Mouse (Mus musculus): ENCODE results near the gene Olfr680-ps1. TPM values are rescaled to one million over a fixed set of nuclear protein-coding genes. Genes with fewer than 3 reads are reported as not detected.
"Not testable (repeated sequence)": the region's sequence is repeated elsewhere in the genome, so short reads cannot be mapped to it uniquely, and the experiment has no call there.

The Olfr680-ps1 gene
- polyA plus RNA-seq (2012; rRNA removed) = not detected in 2 replicates

DNA sequence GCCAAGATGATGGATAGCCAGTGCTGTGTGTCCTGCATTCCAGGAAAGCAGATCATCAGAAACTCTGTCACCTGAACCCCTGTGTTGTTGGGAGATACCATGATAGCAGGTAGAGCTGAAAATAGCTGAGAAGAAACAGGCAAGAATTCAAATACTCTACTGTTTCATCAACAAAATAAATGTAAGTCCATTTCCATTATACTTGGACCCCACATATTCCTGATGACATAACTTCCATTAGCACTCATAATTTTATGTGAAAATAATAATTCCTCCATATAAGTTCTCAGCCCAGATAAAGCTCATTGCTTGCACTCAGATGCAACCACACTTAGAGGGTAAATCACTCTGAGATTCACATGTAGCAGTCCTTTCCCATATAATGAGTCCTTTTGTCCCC, at the start of gene Olfr680-ps1:
Gene Olfr680-ps1 (minus strand): TSS at position 101 of the 400 bp plus-strand sequence.
- H3K36me3 ChIP-seq (ENCODE audit: control insufficient read depth, insufficient read depth, low read length); H3K4me1 ChIP-seq (ENCODE audit: control insufficient read depth, insufficient read depth, low read length); H3K27ac ChIP-seq (ENCODE audit: insufficient read depth, low read depth, low read length); DNase-seq; H3K4me3 ChIP-seq (ENCODE audit: insufficient read depth, low read depth, low read length); H3K27me3 ChIP-seq (replicated peaks; ENCODE audit: control insufficient read depth, insufficient read depth, low read length): not testable (repeated sequence)

DNA sequence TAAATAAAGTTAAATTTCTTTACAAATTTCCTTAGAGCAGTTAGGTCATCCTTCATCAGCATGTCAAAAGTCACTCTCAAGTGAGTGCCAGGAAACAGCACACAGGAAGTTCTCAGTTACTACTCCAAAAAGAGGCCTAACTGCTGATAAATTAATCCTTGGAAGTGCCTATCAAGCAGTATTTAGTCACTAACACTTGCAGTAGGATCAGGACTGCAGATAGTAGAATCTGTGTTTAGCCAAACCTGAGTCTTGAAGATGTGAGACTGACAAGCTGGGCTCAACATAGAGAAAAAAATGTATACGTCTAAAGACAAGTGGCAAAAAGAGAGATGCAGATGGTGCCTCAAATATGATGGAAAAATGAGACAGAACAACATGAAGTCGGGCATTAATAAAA, 48.7 kb upstream of the Olfr680-ps1 start:
- whole genome bisulfite sequencing = 79% methylated on average over 2 of the region's 2 CpGs
- Histone ChIP-seq H3K4me3 (ENCODE audit: insufficient read depth, low read depth, low read length) (no peak overlapping the region), H3K27ac (ENCODE audit: insufficient read depth, low read depth, low read length) (no peak overlapping the region), H3K27me3 (replicated peaks; ENCODE audit: control insufficient read depth, insufficient read depth, low read length) (no peaks in the 10 kb centered on the region), H3K36me3 (ENCODE audit: control insufficient read depth, insufficient read depth, low read length) (no peaks in the 10 kb centered on the region), H3K4me1 (ENCODE audit: control insufficient read depth, insufficient read depth, low read length) (no peaks in the 10 kb centered on the region)
- DNase-seq = no peak
- no peak for TF ChIP-seq CTCF (conservative IDR thresholded peaks at IDR 0.05; ENCODE audit: insufficient read depth, insufficient read length, low read depth, low read length)
- TF ChIP-seq POLR2A (IDR thresholded peaks at IDR 0.05; ENCODE audit: low read depth, low read length) = no peak

DNA sequence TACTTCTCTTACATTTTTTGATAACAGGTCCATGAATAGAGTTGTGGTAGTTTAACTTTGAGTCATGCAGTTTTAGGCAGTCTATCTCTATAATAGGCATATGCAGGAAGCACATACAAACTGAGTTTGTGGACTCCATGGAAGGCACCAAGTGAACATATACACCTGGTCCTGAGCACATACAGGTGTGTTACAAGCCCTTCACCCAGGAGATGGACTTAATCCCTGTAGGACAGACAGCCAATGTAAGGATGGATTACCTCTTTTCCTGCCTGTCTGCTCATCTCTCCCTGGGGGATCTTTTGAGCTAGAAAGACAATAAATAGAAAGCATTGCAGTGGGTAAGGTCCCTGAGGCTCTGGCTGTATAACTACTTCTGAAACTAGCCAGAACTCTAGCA, 23.9 kb upstream of the Olfr680-ps1 start, which contains the start of gene Olfr681:
Gene Olfr681 (plus strand): TSS at position 301 of the 400 bp plus-strand sequence.
- Histone ChIP-seq H3K36me3 (ENCODE audit: control insufficient read depth, insufficient read depth, low read length) (no peaks in the 10 kb centered on the region), H3K27ac (ENCODE audit: insufficient read depth, low read depth, low read length) (no peak within 1 kb of the TSS), H3K4me3 (ENCODE audit: insufficient read depth, low read depth, low read length) (no peak within 1 kb of the TSS), H3K27me3 (replicated peaks; ENCODE audit: control insufficient read depth, insufficient read depth, low read length) (no peaks in the 10 kb centered on the region), H3K4me1 (ENCODE audit: control insufficient read depth, insufficient read depth, low read length) (no peaks in the 10 kb centered on the region)
- no peak for TF ChIP-seq CTCF (conservative IDR thresholded peaks at IDR 0.05; ENCODE audit: insufficient read depth, insufficient read length, low read depth, low read length)
- TF ChIP-seq POLR2A (IDR thresholded peaks at IDR 0.05; ENCODE audit: low read depth, low read length) = no peak
- DNase-seq = no peak

DNA sequence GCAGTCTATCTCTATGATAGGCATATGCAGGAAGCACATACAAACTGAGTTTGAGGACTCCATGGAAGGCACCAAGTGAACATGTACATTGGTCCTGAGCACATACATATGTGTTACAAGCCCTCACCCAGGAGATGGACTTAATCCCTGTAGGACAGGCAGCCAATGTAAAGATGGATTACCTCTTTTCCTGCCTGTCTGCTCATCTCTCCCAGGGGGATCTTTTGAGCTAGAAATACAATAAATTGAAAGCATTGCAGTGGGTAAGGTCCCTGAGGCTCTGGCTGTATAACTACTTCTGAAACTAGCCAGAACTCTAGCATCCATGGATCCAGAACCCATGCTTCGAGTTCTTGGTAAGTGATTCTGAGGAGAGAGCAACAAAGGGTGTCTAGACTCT, 11.7 kb downstream of the Olfr680-ps1 start, which contains the start of gene Olfr679:
Gene Olfr679 (plus strand): TSS at position 301 of the 400 bp plus-strand sequence.
- no peak within 1 kb of the TSS for H3K4me3 ChIP-seq (ENCODE audit: insufficient read depth, low read depth, low read length)
- no peaks in the 10 kb centered on the region for H3K27me3 ChIP-seq (replicated peaks; ENCODE audit: control insufficient read depth, insufficient read depth, low read length)
- H3K36me3 ChIP-seq (ENCODE audit: control insufficient read depth, insufficient read depth, low read length) = no peaks in the 10 kb centered on the region
- H3K27ac ChIP-seq (ENCODE audit: insufficient read depth, low read depth, low read length) = no peak within 1 kb of the TSS
- H3K4me1 ChIP-seq (ENCODE audit: control insufficient read depth, insufficient read depth, low read length) = no peaks in the 10 kb centered on the region
- WGBS = 55% methylated on average over 1 of the region's 1 CpGs
- TF ChIP-seq CTCF (conservative IDR thresholded peaks at IDR 0.05; ENCODE audit: insufficient read depth, insufficient read length, low read depth, low read length) (no peak), POLR2A (IDR thresholded peaks at IDR 0.05; ENCODE audit: low read depth, low read length) (no peak)
- DNase-seq = no peak

DNA sequence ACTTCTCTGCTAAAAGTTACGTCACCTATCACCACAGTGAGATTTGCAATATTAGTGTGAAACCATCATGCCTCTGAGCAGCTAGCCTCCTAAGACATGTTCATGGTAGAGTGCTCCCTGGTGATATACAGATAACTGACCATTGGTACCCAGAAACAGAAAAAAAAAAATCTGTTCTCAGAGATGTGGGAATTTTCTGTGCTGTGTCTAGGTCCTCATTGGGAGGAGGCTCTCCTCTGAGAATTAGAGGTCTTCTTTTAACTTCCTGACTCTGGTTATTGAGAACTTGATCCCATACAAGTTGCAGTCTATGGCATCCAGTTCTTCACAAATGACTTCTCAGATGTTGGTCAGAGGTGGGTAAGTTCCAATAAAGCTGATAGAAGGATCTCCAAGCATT, 28.4 kb downstream of the Olfr680-ps1 start, which contains the start of gene Olfr678:
Gene Olfr678 (plus strand): TSS at position 301 of the 400 bp plus-strand sequence.
- Histone ChIP-seq H3K27ac (ENCODE audit: insufficient read depth, low read depth, low read length) (no peak within 1 kb of the TSS), H3K4me1 (ENCODE audit: control insufficient read depth, insufficient read depth, low read length) (no peaks in the 10 kb centered on the region), H3K4me3 (ENCODE audit: insufficient read depth, low read depth, low read length) (no peak within 1 kb of the TSS), H3K36me3 (ENCODE audit: control insufficient read depth, insufficient read depth, low read length) (no peaks in the 10 kb centered on the region), H3K27me3 (replicated peaks; ENCODE audit: control insufficient read depth, insufficient read depth, low read length) (no peaks in the 10 kb centered on the region)
- no peak for DNase-seq
- WGBS = 68% methylated on average over 1 of the region's 1 CpGs
- TF ChIP-seq CTCF (conservative IDR thresholded peaks at IDR 0.05; ENCODE audit: insufficient read depth, insufficient read length, low read depth, low read length) (no peak), POLR2A (IDR thresholded peaks at IDR 0.05; ENCODE audit: low read depth, low read length) (no peak)

DNA sequence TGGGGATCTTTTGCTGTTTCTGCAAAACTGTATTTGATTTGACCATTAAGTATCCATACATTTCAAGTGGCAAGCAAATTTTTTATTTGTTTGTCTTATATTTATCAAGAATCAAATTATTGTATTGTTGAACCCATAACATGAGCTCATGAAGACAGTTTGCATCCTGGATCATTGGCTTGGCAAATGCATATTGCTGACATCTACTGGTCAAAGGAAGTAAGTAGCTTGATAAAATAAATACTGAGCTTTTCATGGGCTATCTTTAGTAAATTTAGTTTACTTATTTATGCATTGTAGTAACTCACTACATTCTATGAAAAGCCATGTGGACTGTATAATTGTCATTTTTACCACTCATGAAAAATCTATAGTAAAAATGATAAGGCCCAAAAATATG, 33.7 kb downstream of the Olfr680-ps1 start:
- Histone ChIP-seq H3K4me1 (ENCODE audit: control insufficient read depth, insufficient read depth, low read length) (no peaks in the 10 kb centered on the region), H3K27ac (ENCODE audit: insufficient read depth, low read depth, low read length) (no peak overlapping the region), H3K27me3 (replicated peaks; ENCODE audit: control insufficient read depth, insufficient read depth, low read length) (no peaks in the 10 kb centered on the region), H3K36me3 (ENCODE audit: control insufficient read depth, insufficient read depth, low read length) (no peaks in the 10 kb centered on the region), H3K4me3 (ENCODE audit: insufficient read depth, low read depth, low read length) (no peak overlapping the region)
- TF ChIP-seq POLR2A (IDR thresholded peaks at IDR 0.05; ENCODE audit: low read depth, low read length) (no peak), CTCF (conservative IDR thresholded peaks at IDR 0.05; ENCODE audit: insufficient read depth, insufficient read length, low read depth, low read length) (no peak)
- no peak for DNase-seq

Other genes with a start within 250 kb of the Olfr680-ps1 start
- not detected in 2 replicates for gene Usp17la, start 235.8 kb downstream of the Olfr680-ps1 start, polyA plus RNA-seq (2012; rRNA removed)
- not detected in 2 replicates for gene Olfr665, start 214.8 kb downstream of the Olfr680-ps1 start, polyA plus RNA-seq (2012; rRNA removed)
- gene Olfr666, start 196.9 kb downstream of the Olfr680-ps1 start, polyA plus RNA-seq (2012; rRNA removed) = not detected in 2 replicates
- gene Olfr667, start 171.3 kb downstream of the Olfr680-ps1 start, polyA plus RNA-seq (2012; rRNA removed) = not detected in 2 replicates
- gene Olfr668, start 164.8 kb downstream of the Olfr680-ps1 start, polyA plus RNA-seq (2012; rRNA removed) = not detected in 2 replicates
- gene Olfr669, start 158.6 kb downstream of the Olfr680-ps1 start, polyA plus RNA-seq (2012; rRNA removed) = not detected in 2 replicates
- not detected in 2 replicates for gene Olfr670, start 130.2 kb downstream of the Olfr680-ps1 start, polyA plus RNA-seq (2012; rRNA removed)
- not detected in 2 replicates for gene Olfr671, start 113.7 kb downstream of the Olfr680-ps1 start, polyA plus RNA-seq (2012; rRNA removed)
- not detected in 2 replicates for gene Olfr672, start 90.8 kb downstream of the Olfr680-ps1 start, polyA plus RNA-seq (2012; rRNA removed)
- gene Olfr675, start 64.4 kb downstream of the Olfr680-ps1 start, polyA plus RNA-seq (2012; rRNA removed) = not detected in 2 replicates
- not detected in 2 replicates for gene Olfr676, start 60.1 kb downstream of the Olfr680-ps1 start, polyA plus RNA-seq (2012; rRNA removed)
- gene Olfr677, start 41.4 kb downstream of the Olfr680-ps1 start, polyA plus RNA-seq (2012; rRNA removed) = not detected in 2 replicates
- not detected in 2 replicates for gene Olfr678, start 28.3 kb downstream of the Olfr680-ps1 start, polyA plus RNA-seq (2012; rRNA removed)
- gene Olfr679, start 11.6 kb downstream of the Olfr680-ps1 start, polyA plus RNA-seq (2012; rRNA removed) = not detected in 2 replicates
- not detected in 2 replicates for gene Olfr681, start 24.0 kb upstream of the Olfr680-ps1 start, polyA plus RNA-seq (2012; rRNA removed)
- gene Olfr683, start 54.2 kb upstream of the Olfr680-ps1 start, polyA plus RNA-seq (2012; rRNA removed) = not detected in 2 replicates
- not detected in 2 replicates for gene Olfr684, start 70.8 kb upstream of the Olfr680-ps1 start, polyA plus RNA-seq (2012; rRNA removed)
- not detected in 2 replicates for gene Olfr685, start 93.2 kb upstream of the Olfr680-ps1 start, polyA plus RNA-seq (2012; rRNA removed)
- not detected in 2 replicates for gene Olfr686, start 114.7 kb upstream of the Olfr680-ps1 start, polyA plus RNA-seq (2012; rRNA removed)
- gene Olfr688, start 195.3 kb upstream of the Olfr680-ps1 start, polyA plus RNA-seq (2012; rRNA removed) = not detected in 2 replicates
- gene Olfr689, start 218.3 kb upstream of the Olfr680-ps1 start, polyA plus RNA-seq (2012; rRNA removed) = not detected in 2 replicates
- gene Olfr690, start 241.3 kb upstream of the Olfr680-ps1 start, polyA plus RNA-seq (2012; rRNA removed) = 0.16 TPM in 1 of 2 replicates, not detected in the other
- not detected in 2 replicates for gene Olfr691, start 249.5 kb upstream of the Olfr680-ps1 start, polyA plus RNA-seq (2012; rRNA removed)